Mouse (Mus musculus): ENCODE results near the gene Lrrc4. TPM values are rescaled to one million over a fixed set of nuclear protein-coding genes. Genes with fewer than 3 reads are reported as not detected.

Lrrc4 gene
- polyA plus RNA-seq, 1 experiment from 2014 or later = 1.5 TPM

DNA sequence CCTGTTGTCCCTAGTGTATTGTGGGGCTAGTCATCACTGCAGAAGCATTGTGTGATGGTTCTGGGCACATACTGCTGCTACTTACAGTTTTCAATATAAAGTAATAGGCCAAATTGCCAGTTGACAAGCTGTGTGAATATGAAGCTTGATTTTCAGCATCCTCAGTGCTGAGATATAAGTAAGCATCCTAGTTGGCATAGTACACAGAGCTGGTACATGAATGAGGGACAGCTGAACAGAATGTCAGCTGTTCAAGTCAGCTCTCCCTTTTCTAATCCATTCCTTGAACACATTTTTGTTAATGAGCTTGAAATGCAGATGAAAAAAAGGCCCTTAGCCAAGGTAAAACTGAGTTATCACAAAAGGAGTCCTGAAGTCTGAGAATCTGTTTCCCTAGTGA lies 138.9 kb downstream of the Lrrc4 start:
- Histone ChIP-seq H3K9me3 (replicated peaks) (no peaks in the 10 kb centered on the region), H3K36me3 (no peaks in the 10 kb centered on the region), H3K4me1 (no peaks in the 10 kb centered on the region), H3K4me3 (no peak overlapping the region), H3K27ac (replicated peaks) (no peak overlapping the region), H3K27me3 (ENCODE audit: low read depth, poor library complexity, severe bottlenecking) (no peaks in the 10 kb centered on the region)
- DNase-seq (ENCODE audit: low spot score) = no peak

DNA sequence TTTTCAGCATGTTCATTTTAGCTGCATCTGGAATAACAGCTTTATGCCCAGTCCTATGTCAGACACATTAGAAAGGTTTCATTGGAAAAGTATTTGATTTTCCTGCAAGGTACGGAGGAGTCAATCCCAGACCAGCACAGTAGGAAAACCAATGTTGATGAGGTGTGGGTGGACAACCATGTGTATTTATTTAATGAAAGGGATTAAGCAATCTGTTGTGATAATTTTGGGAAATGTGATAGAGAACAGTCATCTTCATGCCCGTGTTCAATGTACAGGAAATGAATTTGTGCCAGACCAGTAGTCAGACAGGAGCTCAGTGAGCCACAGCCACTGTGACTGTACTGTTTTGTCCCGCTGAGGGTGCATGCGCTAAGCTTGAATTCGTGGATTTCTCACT lies 143.8 kb downstream of the Lrrc4 start:
- no peak overlapping the region for H3K27ac ChIP-seq (replicated peaks)
- no peaks in the 10 kb centered on the region for H3K9me3 ChIP-seq (replicated peaks)
- H3K4me3 ChIP-seq = no peak overlapping the region
- WGBS = 91% methylated on average over 5 of the region's 5 CpGs
- no peaks in the 10 kb centered on the region for H3K4me1 ChIP-seq
- DNase-seq (ENCODE audit: low spot score) = no peak
- H3K27me3 ChIP-seq (ENCODE audit: low read depth, poor library complexity, severe bottlenecking) = no peaks in the 10 kb centered on the region
- no peaks in the 10 kb centered on the region for H3K36me3 ChIP-seq

DNA sequence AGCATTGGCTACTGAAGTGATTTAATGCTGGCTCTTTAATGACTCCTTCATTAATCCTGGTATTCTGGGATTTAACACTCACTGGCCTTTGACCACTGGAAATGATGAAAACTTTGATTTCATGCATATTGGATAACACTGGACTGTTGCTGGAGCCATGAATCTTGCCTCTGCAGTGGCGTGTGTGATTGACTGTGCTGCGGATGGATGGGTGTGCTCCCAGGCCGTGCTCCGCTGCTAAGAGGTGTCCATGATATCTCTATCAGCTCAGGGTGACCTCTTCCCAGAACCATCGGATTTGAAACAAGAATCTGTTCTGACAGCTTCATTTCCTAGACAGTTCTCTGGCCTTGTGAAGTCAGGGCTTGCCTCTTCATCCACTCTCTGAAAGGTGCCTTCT lies 145.8 kb downstream of the Lrrc4 start:
- no peaks in the 10 kb centered on the region for H3K9me3 ChIP-seq (replicated peaks)
- no peak overlapping the region for H3K4me3 ChIP-seq
- no peak for DNase-seq (ENCODE audit: low spot score)
- no peak overlapping the region for H3K27ac ChIP-seq (replicated peaks)
- no peaks in the 10 kb centered on the region for H3K4me1 ChIP-seq
- WGBS = 76% methylated on average over 5 of the region's 5 CpGs
- H3K36me3 ChIP-seq = no peaks in the 10 kb centered on the region
- H3K27me3 ChIP-seq (ENCODE audit: low read depth, poor library complexity, severe bottlenecking) = no peaks in the 10 kb centered on the region

DNA sequence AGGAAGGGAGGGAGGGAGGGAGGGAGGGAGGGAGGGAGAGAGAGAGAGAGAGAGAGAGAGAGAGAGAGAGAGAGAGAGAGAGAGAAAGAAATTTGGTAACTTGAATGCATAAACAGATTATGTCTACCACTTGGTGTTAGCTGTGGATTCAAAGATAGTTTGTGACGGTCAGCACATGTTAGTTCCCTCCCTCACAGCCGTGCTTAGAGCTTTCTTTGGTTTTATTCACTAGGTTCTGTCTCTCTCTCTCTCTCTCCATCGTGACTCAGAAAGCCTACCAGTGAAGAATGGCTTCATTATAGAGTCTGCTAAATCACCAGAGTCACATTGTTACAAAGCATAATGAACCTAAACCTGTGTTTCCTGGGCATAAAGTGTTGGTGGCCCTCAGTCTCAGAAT lies 146.5 kb downstream of the Lrrc4 start:
- Histone ChIP-seq H3K36me3 (no peaks in the 10 kb centered on the region), H3K27me3 (ENCODE audit: low read depth, poor library complexity, severe bottlenecking) (no peaks in the 10 kb centered on the region), H3K27ac (replicated peaks) (no peak overlapping the region), H3K4me1 (no peaks in the 10 kb centered on the region), H3K9me3 (replicated peaks) (no peaks in the 10 kb centered on the region), H3K4me3 (no peak overlapping the region)
- no peak for DNase-seq (ENCODE audit: low spot score)
- 73% methylated on average over 3 of the region's 3 CpGs for WGBS

DNA sequence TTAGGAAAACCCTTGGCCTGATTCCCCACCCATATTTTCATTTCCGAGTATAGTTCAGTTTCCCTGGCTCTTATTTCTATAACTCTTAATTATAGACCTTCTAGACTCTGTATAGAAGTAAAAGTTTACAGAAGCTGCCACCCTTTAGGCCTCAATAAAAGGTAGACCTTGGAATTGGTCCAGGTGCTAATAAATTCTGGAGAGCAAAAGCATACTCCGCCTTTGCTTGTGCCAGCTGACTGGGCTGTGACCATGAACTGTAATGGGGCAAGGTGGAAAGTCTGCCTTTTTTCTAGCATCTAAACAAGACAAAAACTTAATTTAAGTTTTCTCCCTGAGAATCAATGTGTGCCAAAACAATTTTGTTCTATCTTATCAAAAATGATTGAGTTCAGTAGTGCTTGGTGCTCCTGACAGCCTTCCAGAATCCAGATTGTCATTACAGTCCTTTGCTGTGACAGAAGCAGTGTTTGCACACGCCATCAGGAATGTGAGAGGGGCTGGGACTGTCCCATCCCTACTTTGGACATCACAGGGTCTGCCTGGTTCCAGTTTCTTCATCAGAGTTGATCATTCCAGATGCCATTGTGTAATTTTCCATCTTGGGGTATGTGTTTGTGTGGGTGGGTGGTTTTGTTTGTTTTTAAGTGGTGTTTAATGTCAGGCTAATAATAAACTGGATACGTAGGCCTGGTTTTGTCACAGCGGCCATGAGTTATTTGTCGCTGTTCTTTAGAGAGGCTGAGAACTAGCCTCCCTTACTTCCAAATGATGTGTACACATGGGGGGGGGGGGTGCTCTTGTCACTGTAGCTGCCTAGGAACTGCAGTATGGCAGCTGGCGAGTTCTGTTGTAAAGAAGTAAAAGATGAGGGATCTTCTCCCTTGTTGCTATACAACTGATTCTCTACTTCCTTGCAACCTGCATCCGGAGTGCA lies 149.8 kb downstream of the Lrrc4 start:
- Histone ChIP-seq H3K27ac (replicated peaks) (no peak overlapping the region), H3K36me3 (no peaks in the 10 kb centered on the region), H3K4me1 (0 out of 2 replicates have a peak, but pooled peaks cover 3% of the 10 kb centered on the region), H3K27me3 (ENCODE audit: low read depth, poor library complexity, severe bottlenecking) (no peaks in the 10 kb centered on the region), H3K9me3 (replicated peaks) (no peaks in the 10 kb centered on the region), H3K4me3 (no peak overlapping the region)
- 89% methylated on average over 8 of the region's 8 CpGs for WGBS
- no peak for DNase-seq (ENCODE audit: low spot score)

DNA sequence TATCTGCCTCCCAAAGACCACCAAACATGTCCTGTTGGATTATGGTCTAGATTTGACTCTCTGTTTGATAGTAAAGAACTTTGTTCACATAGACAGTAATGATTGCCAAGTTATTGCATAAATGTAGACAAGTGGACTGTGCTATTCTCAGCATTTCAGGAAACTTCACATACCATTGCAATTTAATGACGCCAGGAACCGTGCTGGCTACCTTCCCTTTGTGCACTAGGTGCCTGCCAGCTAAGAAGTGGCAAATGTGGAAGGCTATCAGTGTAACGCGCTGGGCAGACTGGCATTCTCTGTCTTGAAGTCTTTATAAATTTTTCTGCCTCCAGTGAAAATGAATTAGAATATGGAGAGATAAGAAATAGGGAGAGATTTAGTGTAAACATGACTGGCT lies 151.0 kb downstream of the Lrrc4 start:
- Histone ChIP-seq H3K36me3 (no peaks in the 10 kb centered on the region), H3K9me3 (replicated peaks) (no peaks in the 10 kb centered on the region), H3K27me3 (ENCODE audit: low read depth, poor library complexity, severe bottlenecking) (no peaks in the 10 kb centered on the region), H3K27ac (replicated peaks) (no peak overlapping the region), H3K4me1 (0 out of 2 replicates have a peak, but pooled peaks cover 3% of the 10 kb centered on the region), H3K4me3 (no peak overlapping the region)
- no peak for DNase-seq (ENCODE audit: low spot score)
- 94% methylated on average over 4 of the region's 4 CpGs for WGBS

DNA sequence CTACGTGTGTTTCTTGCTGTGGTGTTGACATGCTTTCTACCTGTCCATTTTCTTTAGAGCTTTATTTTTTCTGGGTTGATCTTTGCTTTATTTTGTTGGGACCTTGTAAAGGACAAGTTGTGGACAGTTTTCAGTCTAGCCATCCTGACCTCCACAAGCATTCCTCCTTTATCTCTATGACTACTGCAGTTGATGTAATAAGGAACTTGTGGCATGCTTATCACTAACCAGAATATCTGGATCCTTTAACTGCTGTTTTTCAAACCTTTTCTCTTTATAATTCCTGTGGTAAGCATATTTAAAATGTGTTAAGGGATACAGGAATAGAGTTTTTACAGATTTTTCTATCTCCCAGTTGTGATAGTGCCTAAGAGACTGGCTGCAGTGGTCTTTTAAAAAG lies 152.7 kb downstream of the Lrrc4 start:
- Histone ChIP-seq H3K36me3 (no peaks in the 10 kb centered on the region), H3K4me1 (0 out of 2 replicates have a peak, but pooled peaks cover 3% of the 10 kb centered on the region), H3K9me3 (replicated peaks) (no peaks in the 10 kb centered on the region), H3K27ac (replicated peaks) (no peak overlapping the region), H3K27me3 (ENCODE audit: low read depth, poor library complexity, severe bottlenecking) (no peaks in the 10 kb centered on the region), H3K4me3 (no peak overlapping the region)
- DNase-seq (ENCODE audit: low spot score) = no peak
- 84% methylated on average over 1 of the region's 1 CpGs for WGBS

DNA sequence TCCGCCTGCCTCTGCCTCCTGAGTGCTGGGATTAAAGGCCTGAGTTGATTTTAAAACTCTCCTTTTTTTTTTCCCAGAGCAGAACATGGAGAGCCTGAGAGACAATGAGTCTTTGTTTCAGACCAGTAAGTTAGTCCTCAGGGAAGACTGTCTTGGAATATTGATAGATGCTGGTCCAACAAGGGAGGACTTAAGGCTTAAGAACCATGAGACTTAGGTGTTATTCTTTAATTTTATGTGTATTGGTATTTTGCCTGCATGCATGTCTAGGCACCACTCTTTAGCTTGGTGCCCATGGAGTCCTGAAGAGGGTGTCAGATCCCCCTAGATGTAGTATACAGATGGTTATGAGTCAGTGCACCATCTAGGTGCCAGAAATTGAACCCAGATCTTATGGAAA lies 156.9 kb downstream of the Lrrc4 start:
- Histone ChIP-seq H3K27me3 (ENCODE audit: low read depth, poor library complexity, severe bottlenecking) (no peaks in the 10 kb centered on the region), H3K36me3 (no peaks in the 10 kb centered on the region), H3K9me3 (replicated peaks) (no peaks in the 10 kb centered on the region), H3K27ac (replicated peaks) (no peak overlapping the region), H3K4me1 (0 out of 2 replicates have a peak, but pooled peaks cover 3% of the 10 kb centered on the region), H3K4me3 (no peak overlapping the region)
- 81% methylated on average over 1 of the region's 1 CpGs for WGBS
- no peak for DNase-seq (ENCODE audit: low spot score)

DNA sequence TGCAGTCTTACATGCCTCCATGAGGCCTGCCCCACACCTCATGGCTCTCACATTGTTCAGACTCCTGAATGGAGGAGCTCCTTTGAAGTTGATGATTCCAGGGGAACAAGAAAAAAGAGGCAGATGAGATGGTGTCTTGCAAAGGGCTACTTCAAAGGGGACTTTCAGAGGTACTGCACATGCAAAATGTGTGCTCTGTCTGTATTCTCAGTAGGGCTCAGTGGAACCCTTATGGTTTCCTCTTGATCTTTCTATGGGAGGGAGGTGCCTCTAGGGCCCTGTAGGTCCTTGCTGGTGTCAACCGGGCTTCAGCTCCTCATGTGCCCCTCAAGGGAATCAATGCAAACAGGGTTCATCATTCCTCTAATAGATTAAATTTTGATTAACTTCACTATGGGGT lies 159.2 kb downstream of the Lrrc4 start:
- Histone ChIP-seq H3K9me3 (replicated peaks) (no peaks in the 10 kb centered on the region), H3K27me3 (ENCODE audit: low read depth, poor library complexity, severe bottlenecking) (no peaks in the 10 kb centered on the region), H3K27ac (replicated peaks) (no peak overlapping the region), H3K4me3 (no peak overlapping the region), H3K36me3 (peaks cover 7% of the 10 kb centered on the region), H3K4me1 (no peaks in the 10 kb centered on the region)
- WGBS = 85% methylated on average over 1 of the region's 1 CpGs
- DNase-seq (ENCODE audit: low spot score) = no peak

DNA sequence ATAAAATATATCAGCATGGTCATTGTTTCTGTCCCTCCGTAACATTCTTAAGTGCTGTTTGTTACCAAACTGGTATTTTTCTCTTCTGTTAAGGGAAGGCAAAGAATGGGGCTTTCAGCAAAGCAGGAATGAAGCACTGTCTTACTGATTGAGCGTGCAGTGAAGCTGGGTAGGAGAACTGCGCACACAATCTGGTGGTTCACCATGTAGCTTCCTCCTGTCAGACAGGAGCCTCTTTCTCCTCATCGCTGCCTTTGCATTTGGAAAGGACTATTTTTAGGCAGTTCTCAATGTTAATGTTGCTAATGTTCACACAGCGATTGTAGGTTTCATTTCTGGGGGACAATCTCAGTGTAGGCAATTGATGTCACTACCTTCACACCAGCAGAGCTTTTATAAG lies 162.3 kb downstream of the Lrrc4 start:
- no peak overlapping the region for H3K27ac ChIP-seq (replicated peaks)
- H3K4me1 ChIP-seq = no peaks in the 10 kb centered on the region
- no peak for DNase-seq (ENCODE audit: low spot score)
- H3K9me3 ChIP-seq (replicated peaks) = no peaks in the 10 kb centered on the region
- H3K36me3 ChIP-seq = peaks cover 7% of the 10 kb centered on the region
- no peaks in the 10 kb centered on the region for H3K27me3 ChIP-seq (ENCODE audit: low read depth, poor library complexity, severe bottlenecking)
- H3K4me3 ChIP-seq = no peak overlapping the region
- WGBS = 97% methylated on average over 5 of the region's 5 CpGs

DNA sequence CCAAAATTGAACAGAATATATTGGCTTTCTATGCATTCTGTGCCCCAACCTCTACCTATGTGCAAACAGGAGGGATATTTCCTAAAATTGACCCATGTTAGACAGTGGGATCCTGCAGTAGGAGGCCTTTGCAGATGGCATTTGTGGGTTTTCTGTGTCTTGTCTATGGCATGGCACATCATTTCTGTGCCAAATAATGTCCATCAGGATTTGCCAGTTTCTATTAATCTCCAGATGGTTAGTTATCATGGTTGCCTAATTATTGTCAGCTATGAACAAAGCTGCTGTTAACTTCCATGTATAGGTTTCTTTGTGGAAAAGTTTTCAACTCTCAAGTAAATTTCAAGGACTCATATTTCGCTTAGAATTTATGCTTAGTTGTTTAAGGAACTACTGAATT lies 164.0 kb downstream of the Lrrc4 start:
- no peaks in the 10 kb centered on the region for H3K27me3 ChIP-seq (ENCODE audit: low read depth, poor library complexity, severe bottlenecking)
- peaks cover 7% of the 10 kb centered on the region for H3K36me3 ChIP-seq
- H3K27ac ChIP-seq (replicated peaks) = no peak overlapping the region
- no peaks in the 10 kb centered on the region for H3K9me3 ChIP-seq (replicated peaks)
- H3K4me1 ChIP-seq = no peaks in the 10 kb centered on the region
- H3K4me3 ChIP-seq = no peak overlapping the region
- no peak for DNase-seq (ENCODE audit: low spot score)
- WGBS = 89% methylated on average over 1 of the region's 1 CpGs

DNA sequence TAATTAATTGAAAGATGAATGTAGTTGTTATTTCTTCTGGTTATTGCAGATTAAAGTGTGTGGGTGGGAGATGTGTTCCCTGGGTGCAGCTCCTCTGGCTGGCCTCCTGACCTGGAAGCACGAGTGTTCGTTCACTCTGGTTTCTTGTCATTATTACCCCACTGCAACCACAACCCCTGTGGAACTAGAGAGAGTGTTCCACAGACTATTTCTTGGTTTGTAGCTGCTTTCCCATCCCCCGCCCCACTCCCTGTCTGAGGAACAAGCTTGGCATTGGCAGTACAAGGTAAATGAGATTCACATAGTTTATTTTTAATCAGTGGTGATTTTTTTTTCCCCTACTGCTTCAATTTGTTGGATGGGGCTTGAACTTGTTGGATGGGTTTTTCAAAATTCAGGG lies 166.8 kb downstream of the Lrrc4 start:
- Histone ChIP-seq H3K4me1 (no peaks in the 10 kb centered on the region), H3K27me3 (ENCODE audit: low read depth, poor library complexity, severe bottlenecking) (no peaks in the 10 kb centered on the region), H3K4me3 (no peak overlapping the region), H3K36me3 (peaks cover 7% of the 10 kb centered on the region), H3K27ac (replicated peaks) (no peak overlapping the region), H3K9me3 (replicated peaks) (no peaks in the 10 kb centered on the region)
- WGBS = 92% methylated on average over 3 of the region's 3 CpGs
- DNase-seq (ENCODE audit: low spot score) = no peak

DNA sequence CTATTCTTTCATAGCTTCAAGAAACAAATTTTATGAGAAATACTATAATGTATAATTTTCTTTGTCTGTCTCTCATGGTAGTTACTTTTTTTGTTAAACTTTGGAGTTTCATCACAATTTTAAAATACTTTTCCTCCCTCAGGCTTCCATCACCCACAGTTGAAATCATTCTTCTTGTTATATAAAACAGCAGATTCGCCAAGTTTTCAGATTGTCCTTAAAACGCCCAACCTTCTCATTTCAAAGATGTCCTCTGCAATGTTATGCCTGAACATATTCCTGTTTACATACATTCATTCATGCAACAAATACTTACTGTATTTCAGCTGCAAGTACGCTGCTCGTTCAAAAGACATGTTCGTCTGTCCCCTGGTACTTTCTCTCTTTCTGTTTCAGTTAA lies 167.9 kb downstream of the Lrrc4 start:
- H3K36me3 ChIP-seq = no peaks in the 10 kb centered on the region
- H3K27ac ChIP-seq (replicated peaks) = no peak overlapping the region
- no peaks in the 10 kb centered on the region for H3K9me3 ChIP-seq (replicated peaks)
- no peaks in the 10 kb centered on the region for H3K27me3 ChIP-seq (ENCODE audit: low read depth, poor library complexity, severe bottlenecking)
- H3K4me1 ChIP-seq = no peaks in the 10 kb centered on the region
- 92% methylated on average over 5 of the region's 5 CpGs for WGBS
- no peak overlapping the region for H3K4me3 ChIP-seq
- no peak for DNase-seq (ENCODE audit: low spot score)
